Mouse (Mus musculus) c-Kit-positive CD71-positive TER-119-positive erythroid progenitor cells, embryonic 14.5 days (primary cell): ENCODE measurements at regions not wholly inside any gene's neighbourhood (a gene's known extent, or its start where the extent isn't known, plus 50 kb on each side); places are given as distances from the start of the nearest gene placed in this dataset.
"Not testable (repeated sequence)": the region's sequence is repeated elsewhere in the genome, so short reads cannot be mapped to it uniquely, and the experiment has no call there.

Source experiments
- DNase-seq: peaks from one replicate; pipeline ENCODE4 v3.0.0-alpha.2; 2013; ENCODE audit warnings: low spot score

DNA sequence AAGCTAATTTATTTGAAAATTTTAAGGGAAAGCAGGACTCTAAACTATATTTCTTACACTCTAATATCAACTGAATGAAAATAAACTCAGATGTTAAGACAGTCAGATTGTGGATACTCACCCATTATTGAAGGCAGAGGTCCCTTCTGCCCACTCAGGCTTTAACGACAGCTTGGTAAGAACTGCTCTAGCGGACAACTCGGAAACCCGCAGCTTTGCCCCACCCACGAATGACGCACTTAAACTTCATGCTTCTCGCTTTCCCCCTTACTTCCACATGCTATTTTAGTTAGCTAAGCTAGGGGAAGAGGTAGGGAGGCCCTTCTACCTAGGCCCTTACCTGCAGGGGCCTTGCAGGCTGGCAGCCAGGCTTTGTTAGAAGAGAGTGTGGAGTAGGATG, 50.8 kb upstream of the Elmo1 start:
- no peak for DNase-seq

GRCm38 (mm10) chr13:20038463-20038862, 51.9 kb upstream of the Elmo1 start:
- DNase-seq, result peak; percentile 17

GRCm38 (mm10) chr13:20037436-20037835, 53.0 kb upstream of the Elmo1 start:
- no peak for DNase-seq

GRCm38 (mm10) chr13:20033937-20034735, 56.3 kb upstream of the Elmo1 start:
- no peak for DNase-seq

- DNase-seq, result no peak
These were observed 58.7 kb upstream of the Elmo1 start for GRCm38 (mm10) chr13:20031660-20032059.

- DNase-seq, result no peak
These were observed 59.3 kb upstream of the Elmo1 start for GRCm38 (mm10) chr13:20031082-20031481.

GRCm38 (mm10) chr13:20026612-20027011, 63.8 kb upstream of the Elmo1 start:
- no peak for DNase-seq

GRCm38 (mm10) chr13:20016454-20016853, 73.9 kb upstream of the Elmo1 start:
- not testable (repeated sequence) for DNase-seq

- no peak for DNase-seq
These were observed 77.8 kb upstream of the Elmo1 start for GRCm38 (mm10) chr13:20012621-20013020.

DNA sequence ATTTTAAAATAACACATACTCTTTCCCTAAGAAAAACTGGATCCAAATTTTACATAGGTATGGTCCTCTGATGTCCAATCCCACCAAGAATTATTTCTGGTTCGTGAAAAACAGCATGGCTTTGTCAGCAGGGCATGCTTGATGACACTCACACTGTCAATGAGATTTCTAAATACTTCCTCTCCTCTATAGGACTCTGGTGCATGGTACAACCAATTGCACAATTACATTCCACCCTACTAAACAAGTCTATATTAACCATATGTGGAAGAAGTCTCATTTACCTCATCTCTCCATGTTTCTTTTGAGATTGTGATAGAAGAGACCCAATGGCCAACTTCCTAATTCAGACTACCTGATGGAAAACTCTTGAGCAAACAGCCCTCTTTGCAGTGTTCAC, 81.2 kb upstream of the Elmo1 start:
- DNase-seq, result no peak

DNA sequence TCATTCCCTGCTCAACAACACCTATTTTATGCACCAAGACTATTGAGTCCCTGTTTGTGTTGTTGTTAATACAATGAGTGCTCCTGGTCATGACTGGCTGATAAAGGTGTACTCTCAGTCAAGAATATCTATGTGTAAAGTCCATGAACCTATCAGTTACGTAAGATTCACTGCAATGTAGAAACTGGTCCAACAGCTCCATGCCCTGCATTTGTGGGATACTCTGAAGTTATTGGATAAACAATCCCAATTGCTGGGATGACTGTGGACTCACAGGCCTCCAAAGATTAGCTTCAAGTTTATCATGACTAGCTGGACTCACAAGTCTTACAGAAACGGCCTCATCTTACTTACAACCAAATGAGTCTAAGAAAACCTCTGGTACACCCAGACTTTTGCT, 82.8 kb upstream of the Elmo1 start:
- no peak for DNase-seq

DNA sequence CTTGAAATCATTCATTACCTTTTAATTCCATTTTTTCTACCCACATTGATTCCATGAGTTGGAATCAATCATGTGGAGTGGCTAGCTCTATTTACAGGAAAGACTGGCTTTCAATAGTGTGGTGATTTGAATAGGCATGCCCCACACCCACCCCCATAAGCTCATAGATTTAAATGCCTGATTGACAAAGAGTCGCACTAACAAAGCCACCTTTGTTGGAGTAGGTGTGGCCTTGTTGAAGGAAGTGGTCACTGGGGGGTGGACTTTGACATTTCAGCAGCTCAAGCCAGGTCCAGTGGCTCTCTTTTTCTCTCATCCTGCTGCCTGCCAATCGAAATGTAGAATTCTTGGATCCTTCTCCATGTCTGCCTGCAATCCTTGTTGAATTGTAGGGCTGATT, 92.8 kb upstream of the Elmo1 start:
- no peak for DNase-seq

- no peak for DNase-seq
These were observed 114.8 kb upstream of the Elmo1 start for GRCm38 (mm10) chr13:19975621-19976020.

- DNase-seq, result no peak
These were observed 123.8 kb upstream of the Elmo1 start for GRCm38 (mm10) chr13:19966566-19966965.

DNA sequence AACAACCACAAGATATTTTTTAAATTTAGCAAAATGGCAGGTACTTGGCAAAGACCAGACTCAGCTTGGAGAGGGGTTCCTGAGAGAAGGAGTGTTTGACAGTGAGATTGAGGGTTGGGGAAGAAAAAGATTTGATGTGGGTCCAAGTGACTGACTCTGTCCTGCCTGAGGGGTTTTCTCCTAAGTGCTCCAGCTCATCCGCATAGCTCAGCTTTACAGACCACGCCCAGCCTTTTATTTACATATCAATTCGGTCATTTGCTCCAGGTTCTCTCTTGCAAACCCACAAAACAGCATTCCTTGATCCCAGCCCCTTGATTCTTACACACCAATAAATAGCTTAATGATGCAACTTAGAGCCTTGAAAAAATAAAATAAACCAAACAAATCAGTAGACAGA, 127.4 kb upstream of the Elmo1 start:
- no peak for DNase-seq

DNA sequence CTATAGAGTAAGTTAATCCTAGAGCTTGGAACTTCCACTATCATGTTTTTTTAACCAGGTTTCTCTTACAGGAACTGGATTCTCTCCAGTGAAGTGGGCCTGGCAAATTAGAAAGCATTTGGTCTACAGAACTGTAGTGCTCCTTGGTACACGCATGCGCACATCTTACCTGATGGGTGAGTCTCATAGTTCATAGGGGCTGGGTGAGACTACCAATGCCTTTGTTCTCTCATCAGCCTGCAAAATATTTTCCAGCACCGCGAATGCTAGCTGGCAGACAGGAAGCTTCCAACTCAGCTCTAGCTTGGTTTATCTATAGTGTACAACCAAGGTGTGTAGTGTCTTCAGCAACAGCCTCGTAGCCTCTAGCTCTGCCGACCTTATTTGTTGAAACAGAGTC, 104.7 kb upstream of the Gpr141 start:
- DNase-seq, result no peak

DNA sequence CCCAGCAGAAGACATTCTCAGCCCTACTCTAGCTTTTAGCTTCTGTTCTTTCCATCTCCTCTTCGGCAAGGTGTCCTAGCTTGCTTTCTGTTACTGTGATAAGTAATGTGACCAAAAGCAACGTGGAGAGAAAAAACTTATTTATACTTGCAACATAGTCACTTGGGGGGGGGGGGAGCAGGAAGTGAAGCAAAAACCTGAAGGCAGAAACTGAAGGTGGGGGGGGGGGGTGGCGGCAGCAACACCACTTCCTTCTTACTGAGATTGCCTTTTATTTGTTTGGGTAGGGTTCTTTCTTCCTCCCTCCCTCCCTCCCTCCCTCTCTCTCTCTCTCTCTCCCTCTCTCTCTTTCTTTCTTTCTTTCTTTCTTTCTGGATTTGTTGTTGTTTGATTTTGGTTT, 103.8 kb upstream of the Gpr141 start:
- no peak for DNase-seq

- DNase-seq, result no peak
These were observed 97.2 kb upstream of the Gpr141 start for GRCm38 (mm10) chr13:19921084-19921827.

- DNase-seq, result no peak
These were observed 88.0 kb upstream of the Gpr141 start for GRCm38 (mm10) chr13:19911860-19912584.

- no peak for DNase-seq
These were observed 78.7 kb upstream of the Gpr141 start for GRCm38 (mm10) chr13:19902786-19903185.

- DNase-seq, result no peak
These were observed 73.1 kb upstream of the Gpr141 start for GRCm38 (mm10) chr13:19897191-19897590.

DNA sequence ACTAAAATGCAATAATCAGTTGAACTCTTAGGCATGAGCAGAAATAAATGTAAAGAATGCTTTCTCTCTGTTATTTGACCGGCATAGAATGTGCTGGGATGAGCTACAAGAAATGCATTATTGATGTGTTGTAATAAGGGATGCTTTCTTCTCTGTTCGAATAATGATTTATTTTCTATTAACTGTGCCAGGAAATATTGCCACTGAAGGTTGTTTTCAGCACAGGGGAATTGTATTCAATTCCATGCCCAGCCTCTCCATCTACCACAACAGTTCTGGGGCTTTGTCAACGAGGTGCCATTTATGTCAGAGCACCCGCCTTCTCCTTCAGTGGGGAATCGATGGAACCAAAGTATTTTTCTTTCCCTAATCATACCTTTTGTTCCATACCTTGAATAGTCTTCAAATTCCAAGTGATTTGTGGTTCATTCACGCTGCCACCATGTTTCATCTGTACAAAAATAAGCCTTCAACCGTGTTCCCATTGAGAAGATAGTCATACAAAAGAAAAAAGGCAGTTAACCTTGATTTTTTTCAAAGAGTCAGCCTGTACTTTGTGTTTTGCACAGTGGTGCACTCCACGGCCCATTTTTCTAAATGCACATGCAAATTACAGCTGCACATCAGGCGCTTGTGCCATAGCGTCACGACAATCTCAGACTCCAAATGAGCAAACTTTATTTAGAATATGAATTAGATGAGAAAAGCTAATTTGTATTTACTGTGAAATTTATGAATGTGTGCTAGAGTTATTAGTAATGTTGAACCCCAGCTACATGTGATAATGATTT, 65.1 kb upstream of the Gpr141 start:
- DNase-seq, result no peak
